Mouse (Mus musculus) liver, postnatal 0 days (tissue): ENCODE measurements at regions not wholly inside any gene's neighbourhood (a gene's known extent, or its start where the extent isn't known, plus 50 kb on each side); places are given as distances from the start of the nearest gene placed in this dataset. TPM values are rescaled to one million over a fixed set of nuclear protein-coding genes. Genes with fewer than 3 reads are reported as not detected.

Source experiments
- ATAC-seq: fragments of 200-750 bp; cut with Nextera tagmentation; 2 replicates; pipeline ENCODE4 v1.8.0; 2017; ENCODE audit warnings: mild to moderate bottlenecking, moderate library complexity
- DNase-seq: peaks from one replicate; pipeline ENCODE4 v3.0.0-alpha.2; 2016
- H3K27ac ChIP-seq: fragments of 300-500 bp; sonication (generic); 2 replicates; pipeline ENCODE4 v1.5.1; 2014; ENCODE audit warnings: antibody characterized with exemption, moderate library complexity, mild to moderate bottlenecking, low read depth
- H3K27me3 ChIP-seq: fragments of 300-500 bp; sonication (generic); 2 replicates; pipeline ENCODE4 v1.6.1; 2014; ENCODE audit warnings: low read length, control low read depth, mixed read lengths; ENCODE audit not compliant: insufficient read depth
- H3K36me3 ChIP-seq: fragments of 300-500 bp; sonication (generic); replicated peaks from 2 replicates; pipeline ENCODE4 v1.6.1; 2014; ENCODE audit warnings: mild to moderate bottlenecking, control low read depth, low read length, moderate library complexity, mixed read lengths; ENCODE audit not compliant: insufficient read depth
- H3K4me1 ChIP-seq: fragments of 300-500 bp; sonication (generic); 2 replicates; pipeline ENCODE4 v1.6.1; 2014; ENCODE audit warnings: antibody characterized with exemption, mild to moderate bottlenecking, control low read depth; ENCODE audit not compliant: insufficient read depth
- H3K4me2 ChIP-seq: fragments of 300-500 bp; sonication (generic); 2 replicates; pipeline ENCODE4 v1.6.1; 2014; ENCODE audit warnings: low read depth, mild to moderate bottlenecking, low read length, moderate library complexity, mixed read lengths
- H3K4me3 ChIP-seq: fragments of 300-500 bp; sonication (generic); 2 replicates; pipeline ENCODE4 v1.5.1; 2014; ENCODE audit warnings: low read depth, low read length
- H3K9ac ChIP-seq: fragments of 300-500 bp; sonication (generic); replicated peaks from 2 replicates; pipeline ENCODE4 v1.6.1; 2014; ENCODE audit warnings: mild to moderate bottlenecking, moderate library complexity
- H3K9me3 ChIP-seq: fragments of 300-500 bp; sonication (generic); 2 replicates; pipeline ENCODE4 v1.6.1; 2016; ENCODE audit warnings: mild to moderate bottlenecking, control low read depth, low read length, mixed read lengths
- CTCF ChIP-seq: sonication (generic); IDR thresholded peaks from 2 replicates; pipeline ENCODE4 v1.5.1; 2016; ENCODE audit warnings: antibody characterized with exemption, low read depth
- EP300 ChIP-seq: IDR thresholded peaks from 2 replicates; pipeline ENCODE4 v1.6.1; 2016; ENCODE audit warnings: antibody characterized with exemption, low read depth, mild to moderate bottlenecking
- WGBS: fragments of 180-500 bp; shearing (Covaris S2); extraction: QIAGEN DNeasy Blood & Tissue Kit; methylation state at CpG from one replicate; pipeline ENCODE4 v1.1.7; 2014; ENCODE audit not compliant: insufficient replicate concordance; 5-methylcytosine and 5-hydroxymethylcytosine counted together
- microRNA-seq: library from miRNA; unstranded; fragments of <30 nt; microRNA quantifications from one replicate; pipeline ENCODE4, GENCODE M21; 2016

DNA sequence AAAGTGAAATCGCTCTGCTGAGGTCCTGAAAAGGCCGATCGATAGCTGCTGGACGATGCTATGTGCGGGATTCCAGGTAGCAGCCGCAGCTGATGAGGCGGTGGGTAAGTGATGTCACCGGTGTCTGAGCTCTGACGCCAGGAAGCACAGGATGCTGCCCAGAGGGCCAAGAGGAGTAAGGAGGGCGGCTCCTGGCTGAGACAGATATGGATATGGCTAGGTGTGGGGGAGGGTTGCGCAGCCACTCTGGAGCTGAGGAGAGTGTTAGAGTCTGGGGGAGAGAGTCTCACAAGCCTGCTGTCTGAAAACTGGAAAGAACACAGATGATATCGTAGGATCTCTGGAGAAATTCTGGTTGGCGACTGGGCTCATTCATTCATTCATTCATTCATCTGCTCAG lies 51.6 kb upstream of the Pbx1 start:
- Histone ChIP-seq H3K27me3 (no peaks in the 10 kb centered on the region), H3K27ac (no peak overlapping the region), H3K9ac (no peak overlapping the region), H3K4me1 (no peaks in the 10 kb centered on the region), H3K4me3 (no peak overlapping the region), H3K36me3 (no peaks in the 10 kb centered on the region), H3K9me3 (no peaks in the 10 kb centered on the region), H3K4me2 (no peak overlapping the region)
- 78% methylated on average over 13 of the region's 13 CpGs for WGBS
- DNase-seq (no peak), ATAC-seq (no peak)
- no peak for TF ChIP-seq EP300
- no peak for TF ChIP-seq CTCF

Small RNA genes in the stretch of these regions (microRNA-seq; reads per million reads assigned to microRNA genes)
- gene Mir6348 (not detected), gene Mir6354 (not detected)
